Mouse (Mus musculus): ENCODE measurements at regions not wholly inside any gene's neighbourhood (a gene's known extent, or its start where the extent isn't known, plus 50 kb on each side); places are given as distances from the start of the nearest gene placed in this dataset.

DNA sequence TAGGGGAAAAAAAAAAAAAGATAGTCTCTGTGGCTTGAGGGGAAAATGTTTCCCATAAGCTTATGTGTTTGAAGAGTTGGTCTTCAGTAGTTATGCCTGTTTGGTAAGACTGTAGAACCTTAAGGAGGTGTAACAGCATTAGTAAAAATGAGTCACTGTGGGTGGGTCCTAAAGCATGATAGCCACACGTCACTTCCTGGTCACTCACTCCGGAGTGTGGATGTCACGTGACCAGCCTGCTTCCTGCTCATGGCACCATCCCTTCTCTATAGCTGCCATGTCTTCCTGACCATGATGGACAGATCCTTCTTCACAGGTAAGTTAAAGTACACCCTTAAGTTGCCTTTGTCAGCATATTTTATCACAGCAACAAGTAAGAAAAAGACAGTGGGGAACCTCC, 170.0 kb upstream of the Pitrm1 start:
- no peak for TF ChIP-seq CTCF (IDR thresholded peaks at IDR 0.05; ENCODE audit: low read depth)
- no peak for TF ChIP-seq EP300 (IDR thresholded peaks at IDR 0.05; ENCODE audit: low read depth)
